Mouse (Mus musculus) forelimb bud, embryonic 11.5 days (tissue): Measurements from ENCODE around the gene Taf6.
"Not testable (repeated sequence)": the region's sequence is repeated elsewhere in the genome, so short reads cannot be mapped to it uniquely, and the experiment has no call there.

Experiments
- DNase-seq: peaks from one replicate; pipeline ENCODE4 v3.0.0-alpha.2; 2012; ENCODE audit warnings: low read depth, low spot score

The Taf6 gene

GRCm38 (mm10) chr5:138186950-138187638 lies at the start of gene Taf6, which contains the start of gene Cnpy4:
Taf6 (minus strand) TSS chr5:138187451.
Cnpy4 (plus strand) TSS chr5:138187485.
- DNase-seq, result peak; percentile 88

GRCm38 (mm10) chr5:138234224-138234623 lies 47.0 kb upstream of the Taf6 start:
- no peak for DNase-seq

GRCm38 (mm10) chr5:138233778-138234177 lies 46.5 kb upstream of the Taf6 start:
- no peak for DNase-seq

DNA sequence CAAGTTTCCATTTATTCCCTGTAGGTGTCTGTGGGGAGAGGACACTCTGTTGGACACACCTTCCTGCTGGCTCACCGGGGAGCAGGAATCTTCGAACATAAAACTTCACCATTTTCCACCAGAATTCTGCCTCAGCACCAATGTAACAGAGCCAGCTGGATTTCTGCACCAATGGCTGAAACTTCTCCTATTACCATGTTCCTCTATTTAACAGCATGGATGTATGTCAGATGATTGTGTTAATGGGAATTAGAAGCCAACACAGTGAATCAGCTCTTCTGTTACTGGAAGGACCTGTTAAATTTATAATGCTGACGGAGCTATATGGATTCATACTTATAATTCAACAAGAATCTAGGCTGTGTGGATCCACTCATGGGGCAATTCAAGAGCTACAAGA lies 42.3 kb upstream of the Taf6 start:
- no peak for DNase-seq

GRCm38 (mm10) chr5:138228026-138228425 lies 40.8 kb upstream of the Taf6 start:
- DNase-seq, result no peak

- no peak for DNase-seq
These were observed 40.1 kb upstream of the Taf6 start for GRCm38 (mm10) chr5:138227367-138227766.

DNA sequence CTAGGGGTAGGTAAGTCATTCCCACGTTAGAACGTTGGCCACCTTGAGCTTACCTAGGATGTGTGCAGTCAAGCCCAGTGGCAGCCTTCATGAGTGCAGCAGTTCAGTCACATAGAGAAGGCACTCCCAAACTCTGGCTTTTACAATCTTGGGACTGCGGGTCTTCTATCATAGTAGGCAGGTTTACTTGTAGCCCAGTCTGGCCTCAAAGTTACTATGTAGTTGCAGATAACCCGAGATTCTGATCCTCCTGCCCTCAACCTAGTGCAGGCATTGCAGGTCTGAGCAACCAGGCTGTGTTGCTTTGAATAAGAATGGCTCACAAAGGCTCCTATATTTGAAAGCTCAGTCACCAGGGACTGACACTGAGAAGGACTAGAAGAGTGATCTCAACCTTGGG lies 39.2 kb upstream of the Taf6 start:
- DNase-seq, result no peak

DNA sequence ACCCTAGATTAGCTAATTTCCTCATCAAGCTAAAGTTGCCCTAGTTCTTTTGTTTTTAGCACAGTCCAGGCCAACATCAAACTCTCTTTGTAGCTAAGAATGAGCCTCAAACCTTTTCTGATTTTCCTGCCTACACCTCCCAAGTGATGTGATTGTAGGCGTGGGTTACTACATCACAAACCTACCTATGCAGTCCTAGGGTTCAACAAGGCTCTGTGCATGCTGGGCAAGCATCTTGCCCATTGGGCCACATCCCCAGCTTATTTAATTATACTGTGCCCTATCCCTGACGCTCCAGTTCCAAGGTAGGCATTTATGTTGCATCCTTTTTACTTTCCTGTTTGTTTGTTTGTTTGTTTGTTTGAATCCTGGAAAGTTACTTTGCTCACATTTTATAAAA lies 38.4 kb upstream of the Taf6 start, which contains the start of gene Nxpe5:
Nxpe5 (plus strand) TSS at position 199 of the 400 bp plus-strand sequence.
- DNase-seq, result no peak

GRCm38 (mm10) chr5:138223287-138223686 lies 36.0 kb upstream of the Taf6 start:
- DNase-seq, result no peak

GRCm38 (mm10) chr5:138222111-138222510 lies 34.9 kb upstream of the Taf6 start:
- peak; percentile 61 for DNase-seq

- DNase-seq, result no peak
These were observed 32.6 kb upstream of the Taf6 start for GRCm38 (mm10) chr5:138219864-138220263.

DNA sequence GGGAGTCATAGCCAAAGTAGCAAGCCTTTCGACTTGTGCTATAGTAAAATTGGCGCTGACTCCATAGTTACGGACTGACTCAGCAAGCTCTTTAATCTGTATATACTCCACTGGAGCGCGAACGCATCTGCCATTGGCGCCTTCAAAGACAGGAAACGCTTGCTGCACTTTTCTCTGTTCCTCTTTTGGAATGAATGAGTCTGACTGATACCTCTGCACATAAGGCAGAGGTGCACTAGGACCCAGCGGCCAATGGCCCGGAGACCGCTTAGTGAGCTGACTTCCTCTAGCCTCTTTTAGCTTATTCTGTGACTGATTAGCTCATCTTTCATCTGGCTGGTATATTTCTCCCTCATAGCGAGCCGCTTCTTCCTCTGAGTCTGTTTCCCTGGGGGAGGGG lies 29.4 kb upstream of the Taf6 start:
- not testable (repeated sequence) for DNase-seq

DNA sequence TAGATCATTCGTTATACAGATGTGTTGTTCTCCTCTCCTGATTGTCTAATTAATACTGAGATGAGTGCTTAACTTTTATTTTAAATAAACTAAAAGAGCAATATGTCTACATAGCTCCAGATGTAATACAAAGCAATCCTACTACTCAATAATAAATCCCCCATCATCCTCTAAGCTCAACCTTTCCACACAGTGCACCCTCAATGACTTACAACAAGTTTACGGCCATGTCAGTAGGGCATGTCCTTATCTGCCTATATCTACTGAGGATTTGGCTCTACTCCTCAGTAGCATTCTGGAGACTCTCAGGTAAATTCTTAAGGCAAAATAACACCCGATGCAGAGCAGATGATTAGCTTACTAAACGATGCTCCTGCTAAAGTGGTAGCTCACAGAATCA lies 20.6 kb upstream of the Taf6 start:
- DNase-seq, result no peak

DNA sequence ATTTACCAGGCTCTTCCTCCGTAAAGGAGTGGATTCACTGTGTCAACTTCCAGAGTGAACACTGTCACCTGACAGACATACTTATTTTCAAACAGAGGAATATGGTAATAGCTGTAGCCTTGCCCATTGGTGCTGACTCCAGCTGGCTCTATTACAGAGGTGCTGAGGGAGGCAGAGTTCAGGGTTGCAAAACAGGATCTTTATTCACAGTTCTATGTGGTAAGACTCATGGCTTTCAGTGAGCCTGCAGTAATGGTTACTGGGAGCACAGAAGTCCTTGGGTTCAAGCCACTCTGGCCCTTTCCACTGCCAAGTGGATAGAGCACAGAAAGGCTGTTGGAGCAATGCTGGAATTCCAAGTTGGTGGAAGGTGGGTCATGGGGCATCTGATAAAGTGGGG lies 20.0 kb upstream of the Taf6 start:
- DNase-seq, result no peak

GRCm38 (mm10) chr5:138202086-138202485 lies 14.8 kb upstream of the Taf6 start:
- DNase-seq, result no peak

DNA sequence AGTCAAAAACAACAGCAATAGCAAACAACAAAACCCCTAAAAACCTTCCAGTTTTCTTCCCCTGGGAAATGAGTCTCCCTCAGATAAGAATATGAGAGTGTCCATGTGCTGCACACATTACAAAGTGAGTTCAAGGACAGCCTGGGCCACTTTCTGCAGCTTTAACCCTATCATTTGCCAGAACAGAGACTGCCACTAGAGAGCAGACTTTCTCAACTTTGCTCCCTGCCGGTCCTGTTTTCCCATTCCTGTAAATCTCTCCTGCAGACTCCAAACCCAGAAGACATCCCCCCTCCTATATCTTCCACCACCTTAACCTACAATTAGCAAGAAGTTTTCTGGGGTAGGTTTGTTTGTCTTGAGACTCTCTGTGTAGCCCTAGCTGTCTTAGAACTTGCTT lies 12.3 kb upstream of the Taf6 start:
- DNase-seq, result no peak

GRCm38 (mm10) chr5:138195463-138195862 lies 8.2 kb upstream of the Taf6 start:
- no peak for DNase-seq

DNA sequence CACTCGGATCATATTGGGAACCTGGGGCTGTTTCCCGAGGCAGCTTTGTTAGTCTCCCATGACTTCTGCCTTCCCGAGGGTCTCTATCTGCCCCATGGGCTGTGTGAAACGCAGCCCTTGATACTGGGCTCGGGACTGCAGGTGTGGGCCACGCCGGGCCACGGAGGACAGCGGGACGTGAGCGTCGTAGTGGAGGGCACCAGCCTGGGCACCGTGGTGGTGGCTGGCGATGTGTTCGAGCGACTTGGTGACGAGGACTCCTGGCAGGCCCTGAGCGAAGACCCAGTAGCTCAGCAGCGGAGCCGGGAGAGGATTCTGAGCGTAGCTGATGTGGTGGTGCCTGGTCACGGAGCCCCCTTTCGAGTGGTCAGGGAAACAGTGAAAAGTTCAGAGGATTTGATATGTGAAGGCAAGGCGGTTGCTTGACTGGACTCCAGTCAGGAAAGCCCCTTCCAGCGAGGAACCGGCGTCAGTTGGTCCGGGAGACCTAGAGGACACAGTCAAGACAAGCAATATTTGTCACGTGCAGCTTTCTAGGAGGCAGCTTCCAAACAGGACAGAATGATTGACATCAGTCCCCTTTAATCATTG lies 7.6 kb upstream of the Taf6 start:
- no peak for DNase-seq

DNA sequence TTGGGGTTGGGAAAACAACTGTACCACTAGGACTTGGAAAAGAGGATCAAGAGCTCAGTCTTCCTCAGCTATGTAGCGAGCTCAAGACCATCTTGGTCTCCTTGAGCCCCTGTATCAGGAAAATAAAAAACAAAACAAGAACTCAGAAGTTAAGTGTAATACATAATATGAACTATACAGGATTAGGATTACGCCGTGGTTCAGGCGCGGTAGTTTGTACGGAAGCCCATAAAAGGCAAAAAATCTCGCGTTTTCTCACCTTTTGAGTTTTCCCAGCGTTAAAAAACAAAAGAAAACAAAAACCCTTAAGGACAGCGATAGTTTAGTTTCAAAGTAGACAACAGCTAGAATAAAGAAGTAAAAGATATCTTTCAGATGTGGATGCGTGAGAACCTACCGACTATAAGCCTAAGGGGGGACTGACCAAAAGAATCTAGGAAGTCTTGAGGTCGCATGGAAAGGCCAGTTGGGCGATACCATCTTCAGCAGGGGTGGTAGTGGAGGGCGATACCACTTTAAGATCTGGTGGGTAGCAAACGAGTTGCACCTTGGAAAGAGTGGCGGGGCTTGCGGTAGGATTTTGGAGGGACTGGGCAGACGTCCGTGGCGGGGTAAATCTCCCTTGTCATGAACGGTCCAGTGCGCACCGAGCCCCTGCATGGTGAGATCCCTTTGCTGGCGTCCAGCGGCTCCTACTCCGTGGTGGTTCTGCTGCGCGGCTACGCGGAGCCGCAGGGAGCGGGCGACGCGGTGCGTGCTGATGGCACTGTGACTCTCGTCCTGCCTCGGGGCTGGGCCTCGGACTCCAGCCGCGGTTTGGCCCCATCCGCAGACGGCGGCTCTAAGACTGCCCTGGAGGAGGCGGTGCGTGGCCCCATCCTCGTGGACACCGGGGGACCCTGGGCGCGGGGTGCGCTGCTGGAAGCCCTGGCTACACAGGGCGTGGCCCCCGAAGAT lies 6.8 kb upstream of the Taf6 start, which contains the start of gene Mblac1:
Mblac1 (plus strand) TSS at position 544 of the 957 bp plus-strand sequence.
- peak; percentile 93 for DNase-seq

GRCm38 (mm10) chr5:138187661-138188306 lies 533 bp upstream of the Taf6 start:
- DNase-seq, result peak; percentile 79

DNA sequence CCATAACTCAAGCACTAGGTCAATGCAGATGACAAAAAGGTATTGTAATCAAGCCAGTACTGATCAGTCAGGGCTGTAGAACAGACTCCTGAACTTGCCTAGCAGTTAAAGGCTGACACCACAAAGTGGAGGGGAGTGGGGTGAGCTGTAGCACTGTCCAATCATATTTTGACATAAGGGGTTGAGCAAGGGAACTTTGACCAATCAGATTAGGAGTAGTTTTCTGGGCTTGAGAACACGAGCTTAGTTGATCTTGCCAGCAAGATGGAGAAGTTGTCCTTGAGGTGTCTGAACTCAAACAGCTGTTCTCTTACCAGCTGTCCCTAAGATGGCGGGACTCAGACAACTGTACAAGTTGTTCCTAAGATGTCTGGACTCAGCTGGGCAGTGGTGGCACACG lies 14.0 kb downstream of the Taf6 start:
- no peak for DNase-seq
